In genomic region chr1:74444538-74444937, GRCm38 (mm10) we compare ENCODE assay signal across 26 mouse cellular contexts. TPM values are rescaled to one million over a fixed set of nuclear protein-coding genes. Genes with fewer than 3 reads are reported as not detected.
"Had no signal": no experiment of that assay in that cellular context is flagged by ENCODE, and none has a peak within 500 bp of the region (broad histone marks: within the 10 kb centered on the region; RNA-seq: fewer than 3 reads in every experiment).

No protein-coding gene starts in this region.

- H3K27me3 ChIP-seq: embryonic facial prominence, embryonic 12.5 days; embryonic facial prominence, embryonic 13.5 days; embryonic facial prominence, embryonic 15.5 days; forebrain, embryonic 12.5 days; forebrain, embryonic 13.5 days; forebrain, embryonic 15.5 days had no signal

- H3K4me3 ChIP-seq: embryonic facial prominence, embryonic 12.5 days; embryonic facial prominence, embryonic 13.5 days; embryonic facial prominence, embryonic 15.5 days; erythroblast, embryonic 14.5 days; forebrain, embryonic 10.5 days; forebrain, embryonic 12.5 days; forebrain, embryonic 13.5 days; forebrain, embryonic 15.5 days; gastrocnemius, adult 2 months; heart, adult 2 months; heart, embryonic 10.5 days had no signal

- H3K9me3 ChIP-seq: embryonic facial prominence, embryonic 12.5 days; embryonic facial prominence, embryonic 13.5 days; embryonic facial prominence, embryonic 15.5 days; forebrain, embryonic 10.5 days; forebrain, embryonic 12.5 days; forebrain, embryonic 13.5 days; forebrain, embryonic 15.5 days; heart, embryonic 10.5 days had no signal

- H3K27ac ChIP-seq: embryonic facial prominence, embryonic 12.5 days; embryonic facial prominence, embryonic 13.5 days; embryonic facial prominence, embryonic 15.5 days; forebrain, embryonic 10.5 days; forebrain, embryonic 12.5 days; forebrain, embryonic 13.5 days; forebrain, embryonic 15.5 days; gastrocnemius, adult 2 months; heart, adult 2 months; heart, embryonic 10.5 days had no signal

- H3K4me2 ChIP-seq: embryonic facial prominence, embryonic 12.5 days; embryonic facial prominence, embryonic 13.5 days; embryonic facial prominence, embryonic 15.5 days; forebrain, embryonic 12.5 days; forebrain, embryonic 13.5 days; forebrain, embryonic 15.5 days had no signal

- H3K4me1 ChIP-seq: embryonic facial prominence, embryonic 12.5 days; embryonic facial prominence, embryonic 13.5 days; embryonic facial prominence, embryonic 15.5 days; forebrain, embryonic 10.5 days; forebrain, embryonic 12.5 days; forebrain, embryonic 13.5 days; forebrain, embryonic 15.5 days; heart, embryonic 10.5 days had no signal

- DNase-seq: cerebellum, adult 9-11 months; cerebellum, postnatal 10 days; cerebellum, postnatal 14 days; cerebellum, postnatal 25 days; cerebellum, postnatal 36 days; embryo, embryonic 11 days; forebrain, postnatal 0 days; gastrocnemius, adult 2 months; gastrocnemius, postnatal 10 days; gastrocnemius, postnatal 14 days; gastrocnemius, postnatal 25 days; gastrocnemius, postnatal 36 days; heart, adult 11 months; heart, adult 18-20 months; heart, adult 2 months had no signal

- H3K9ac ChIP-seq: embryonic facial prominence, embryonic 12.5 days; embryonic facial prominence, embryonic 13.5 days; embryonic facial prominence, embryonic 15.5 days; forebrain, embryonic 12.5 days; forebrain, embryonic 13.5 days; forebrain, embryonic 15.5 days; forebrain, postnatal 0 days had no signal

RNA-seq across cellular contexts. Expression of gene Vil1, which starts 35.4 kb away (rescaled TPM):
- total RNA-seq: gastrocnemius, adult 2 months; gastrocnemius, adult 8-10 months; gastrocnemius, postnatal 36 days; granulocyte monocyte progenitor cell, adult 5-6 weeks had no signal
- polyA plus RNA-seq: erythroblast, embryonic 14.5 days had no signal
